Mouse (Mus musculus) heart, embryonic 14.5 days (tissue): Measurements from ENCODE around the gene Sox5. TPM values are rescaled to one million over a fixed set of nuclear protein-coding genes. Genes with fewer than 3 reads are reported as not detected.

ENCODE experiments used
- ATAC-seq: fragments of 200-750 bp; cut with Nextera tagmentation; 2 replicates; pipeline ENCODE4 v1.8.0; 2017; ENCODE audit warnings: low read depth, moderate TSS enrichment; ENCODE audit not compliant: insufficient number of reproducible peaks, insufficient read depth, low FRiP score
- H3K27ac ChIP-seq, 2 experiments: fragments of 200-500 bp in 1 of 2; fragments of 300-500 bp in 1 of 2; sonication (generic) in 1 of 2; replicated peaks in 1 of 2; 2 replicates each; pipeline ENCODE4 v1.5.1; 2012 to 2014; ENCODE audit warnings: low read depth in 2 of 2, low read length in 2 of 2, control low read depth in 1 of 2, mild to moderate bottlenecking in 1 of 2, mixed read lengths in 1 of 2; ENCODE audit not compliant: control insufficient read depth in 1 of 2, insufficient read depth in 1 of 2
- H3K27me3 ChIP-seq: fragments of 300-500 bp; sonication (generic); 2 replicates; pipeline ENCODE4 v1.6.1; 2014; ENCODE audit warnings: mild to moderate bottlenecking, low read length, control low read depth; ENCODE audit not compliant: control insufficient read depth, insufficient read depth
- H3K36me3 ChIP-seq: fragments of 300-500 bp; sonication (generic); 2 replicates; pipeline ENCODE4 v1.6.1; 2014; ENCODE audit warnings: mild to moderate bottlenecking, control low read depth, low read length, mixed read lengths; ENCODE audit not compliant: control insufficient read depth, insufficient read depth
- H3K4me1 ChIP-seq, 2 experiments: fragments of 200-500 bp in 1 of 2; fragments of 300-500 bp in 1 of 2; sonication (generic) in 1 of 2; 2 replicates each; pipeline ENCODE4 v1.6.1; 2012 to 2014; ENCODE audit warnings: low read length in 2 of 2, control low read depth in 1 of 2, mixed read lengths in 1 of 2; ENCODE audit not compliant: control insufficient read depth in 2 of 2, insufficient read depth in 2 of 2
- H3K4me2 ChIP-seq: fragments of 300-500 bp; sonication (generic); 2 replicates; pipeline ENCODE4 v1.6.1; 2014; ENCODE audit warnings: mild to moderate bottlenecking, low read length
- H3K4me3 ChIP-seq, 2 experiments: fragments of 200-500 bp in 1 of 2; fragments of 300-500 bp in 1 of 2; sonication (generic) in 1 of 2; 2 replicates each; pipeline ENCODE4 v1.5.1; 2012 to 2014; ENCODE audit warnings: low read length in 2 of 2, mild to moderate bottlenecking in 2 of 2, control low read depth in 1 of 2, low read depth in 1 of 2, moderate library complexity in 1 of 2; ENCODE audit not compliant: control insufficient read depth in 1 of 2, insufficient read depth in 1 of 2
- H3K9ac ChIP-seq: fragments of 300-500 bp; sonication (generic); 2 replicates; pipeline ENCODE4 v1.6.1; 2014; ENCODE audit warnings: mild to moderate bottlenecking, low read length
- H3K9me3 ChIP-seq: fragments of 300-500 bp; sonication (generic); 2 replicates; pipeline ENCODE4 v1.6.1; 2016; ENCODE audit warnings: low read length, control low read depth; ENCODE audit not compliant: control insufficient read depth
- WGBS: fragments of 180-500 bp; shearing (Covaris S2); extraction: QIAGEN DNeasy Blood & Tissue Kit; methylation state at CpG from one replicate; pipeline ENCODE4 v1.1.7; 2014; 5-methylcytosine and 5-hydroxymethylcytosine counted together
- polyA plus RNA-seq: library from polyadenylated mRNA; unstranded; fragments of >200 nt; fragmentation: Nextera tagmentation; extraction: Ambion mirVana; gene quantifications from 2 replicates; pipeline ENCODE4 v1.2.1, GENCODE M21; 2014

The Sox5 gene
- polyA plus RNA-seq, 1 experiment from 2014 or later = 10.6 TPM

GRCm38 (mm10) chr6:144711841-144712240 is 69.9 kb downstream of the Sox5 start:
- Histone ChIP-seq H3K27ac (peak overlapping the region; percentile 2 to 51; a peak in 2 of 4 replicates), H3K9me3 (no peaks in the 10 kb centered on the region), H3K4me1 (peaks cover 11 to 22% of the 10 kb centered on the region in 2 experiments), H3K36me3 (no peaks in the 10 kb centered on the region), H3K4me3 (no peak overlapping the region), H3K9ac (no peak overlapping the region), H3K27me3 (no peaks in the 10 kb centered on the region), H3K4me2 (peak overlapping the region; percentile 40)
- WGBS = 40% methylated on average over 9 of the region's 9 CpGs
- ATAC-seq = no peak

GRCm38 (mm10) chr6:144710816-144711215 is 71.0 kb downstream of the Sox5 start:
- no peaks in the 10 kb centered on the region for H3K36me3 ChIP-seq
- H3K4me3 ChIP-seq = no peak overlapping the region
- no peaks in the 10 kb centered on the region for H3K27me3 ChIP-seq
- ATAC-seq = no peak
- H3K27ac ChIP-seq = peak overlapping the region in 1 of 2 experiments; percentile 55; a peak in 1 of 4 replicates
- peaks cover 11 to 18% of the 10 kb centered on the region in 2 experiments for H3K4me1 ChIP-seq
- no peaks in the 10 kb centered on the region for H3K9me3 ChIP-seq
- H3K4me2 ChIP-seq = peak overlapping the region; percentile 40; the same call in 1 of the 2 replicates
- H3K9ac ChIP-seq = no peak overlapping the region
- 23% methylated on average over 5 of the region's 5 CpGs for WGBS

GRCm38 (mm10) chr6:144709614-144710180 is 72.1 kb downstream of the Sox5 start:
- Histone ChIP-seq H3K9ac (no peak overlapping the region), H3K36me3 (no peaks in the 10 kb centered on the region), H3K9me3 (no peaks in the 10 kb centered on the region), H3K27me3 (no peaks in the 10 kb centered on the region), H3K27ac (no peak overlapping the region), H3K4me1 (peaks cover 11 to 18% of the 10 kb centered on the region in 2 experiments), H3K4me2 (no peak overlapping the region), H3K4me3 (no peak overlapping the region)
- ATAC-seq = no peak
- WGBS = 77% methylated on average over 9 of the region's 9 CpGs

- peaks cover 4% of the 10 kb centered on the region; the same call in 1 of the 2 replicates for H3K9me3 ChIP-seq
- H3K4me2 ChIP-seq = no peak overlapping the region
- H3K4me1 ChIP-seq = peaks cover 6 to 15% of the 10 kb centered on the region in 2 experiments; a peak in 2 of 4 replicates
- WGBS = 84% methylated on average over 4 of the region's 4 CpGs
- ATAC-seq = no peak
- no peak overlapping the region for H3K4me3 ChIP-seq
- no peaks in the 10 kb centered on the region for H3K36me3 ChIP-seq
- no peaks in the 10 kb centered on the region for H3K27me3 ChIP-seq
- H3K27ac ChIP-seq = no peak overlapping the region
- H3K9ac ChIP-seq = no peak overlapping the region
Measured at GRCm38 (mm10) chr6:144708410-144708809, 73.4 kb downstream of the Sox5 start.

GRCm38 (mm10) chr6:144707976-144708375 is 73.8 kb downstream of the Sox5 start:
- H3K4me2 ChIP-seq = no peak overlapping the region
- H3K4me3 ChIP-seq = no peak overlapping the region
- ATAC-seq = no peak
- no peaks in the 10 kb centered on the region for H3K27me3 ChIP-seq
- no peaks in the 10 kb centered on the region for H3K36me3 ChIP-seq
- WGBS = 92% methylated on average over 1 of the region's 1 CpGs
- no peak overlapping the region for H3K9ac ChIP-seq
- peaks cover 6 to 15% of the 10 kb centered on the region in 2 experiments; a peak in 2 of 4 replicates for H3K4me1 ChIP-seq
- H3K9me3 ChIP-seq = peaks cover 4% of the 10 kb centered on the region; the same call in 1 of the 2 replicates
- H3K27ac ChIP-seq = no peak overlapping the region

- no peaks in the 10 kb centered on the region for H3K36me3 ChIP-seq
- no peak overlapping the region for H3K4me2 ChIP-seq
- ATAC-seq = no peak
- no peak overlapping the region for H3K27ac ChIP-seq
- H3K9me3 ChIP-seq = peaks cover 4% of the 10 kb centered on the region; the same call in 1 of the 2 replicates
- H3K9ac ChIP-seq = no peak overlapping the region
- 44% methylated on average over 5 of the region's 5 CpGs for WGBS
- H3K4me3 ChIP-seq = no peak overlapping the region
- no peaks in the 10 kb centered on the region for H3K27me3 ChIP-seq
- peaks cover 0 to 8% of the 10 kb centered on the region in 2 experiments; a peak in 1 of 4 replicates for H3K4me1 ChIP-seq
Measured at GRCm38 (mm10) chr6:144704962-144705361, 76.8 kb downstream of the Sox5 start.

- Histone ChIP-seq H3K27ac (no peak overlapping the region), H3K36me3 (no peaks in the 10 kb centered on the region), H3K4me1 (no peaks in the 10 kb centered on the region; a peak in 1 of 4 replicates), H3K9ac (no peak overlapping the region), H3K27me3 (no peaks in the 10 kb centered on the region), H3K4me3 (no peak overlapping the region), H3K9me3 (no peaks in the 10 kb centered on the region), H3K4me2 (no peak overlapping the region)
- no peak for ATAC-seq
- 5% methylated on average over 4 of the region's 4 CpGs for WGBS
Measured at GRCm38 (mm10) chr6:144695660-144696059, 86.1 kb downstream of the Sox5 start.
